Mouse (Mus musculus): ENCODE results near the gene Arhgap8.
"Not testable (repeated sequence)": the region's sequence is repeated elsewhere in the genome, so short reads cannot be mapped to it uniquely, and the experiment has no call there.

Gene Arhgap8

GRCm38 (mm10) chr15:84698189-84698588 lies 21.7 kb upstream of the Arhgap8 start:
- no peak for DNase-seq (ENCODE audit: low read depth, low spot score)

- peak; percentile 56 for DNase-seq (ENCODE audit: low read depth, low spot score)
Observed at GRCm38 (mm10) chr15:84700147-84700794, 19.6 kb upstream of the Arhgap8 start.

- DNase-seq (ENCODE audit: low read depth, low spot score), result peak; percentile 26
Observed at GRCm38 (mm10) chr15:84701947-84702346, 17.9 kb upstream of the Arhgap8 start.

DNA sequence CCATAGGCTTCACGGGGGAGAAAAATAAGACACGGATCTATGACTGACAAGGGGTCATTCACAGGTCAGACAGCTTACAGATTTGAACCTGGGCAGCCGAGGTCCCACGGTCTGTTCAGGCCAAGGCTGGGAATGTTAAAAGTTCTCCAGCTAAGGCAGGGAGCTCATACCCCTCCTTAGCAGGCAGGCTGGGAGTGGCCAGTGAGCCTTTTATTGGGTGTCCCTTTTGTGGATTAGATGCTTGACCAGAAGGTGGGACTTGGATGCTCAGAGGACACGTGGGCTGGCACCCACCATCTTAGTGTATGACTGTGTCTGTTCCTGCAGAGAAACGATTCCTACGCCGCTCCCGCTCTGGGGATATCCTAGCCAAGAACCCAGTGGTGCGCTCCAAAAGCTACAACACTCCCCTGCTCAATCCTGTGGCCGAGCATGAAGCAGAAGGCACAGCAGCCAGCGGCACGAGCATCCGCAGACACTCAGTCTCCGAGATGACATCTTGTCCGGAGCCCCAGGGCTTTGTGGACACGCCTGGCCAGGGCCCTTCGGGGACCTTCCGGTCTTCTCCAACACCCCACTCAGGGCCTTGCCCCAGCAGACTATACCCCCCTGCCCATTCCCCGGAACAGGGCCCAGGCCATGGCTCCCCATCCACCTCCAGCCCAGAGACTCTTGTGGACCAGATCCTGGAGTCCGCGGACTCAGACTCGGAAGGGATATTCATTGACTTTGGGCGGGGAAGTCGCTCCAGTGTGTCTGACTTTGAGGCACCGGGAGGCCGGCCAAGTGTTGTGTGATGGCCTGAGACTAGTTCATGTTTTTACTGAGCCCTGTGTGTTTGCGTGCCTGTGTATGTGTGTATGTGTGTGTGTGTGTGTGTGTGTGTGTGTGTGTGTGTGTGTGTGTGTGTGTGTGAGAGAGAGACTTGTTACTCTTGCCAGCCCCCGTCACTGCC lies 17.2 kb upstream of the Arhgap8 start:
- no peak for DNase-seq (ENCODE audit: low read depth, low spot score)

DNA sequence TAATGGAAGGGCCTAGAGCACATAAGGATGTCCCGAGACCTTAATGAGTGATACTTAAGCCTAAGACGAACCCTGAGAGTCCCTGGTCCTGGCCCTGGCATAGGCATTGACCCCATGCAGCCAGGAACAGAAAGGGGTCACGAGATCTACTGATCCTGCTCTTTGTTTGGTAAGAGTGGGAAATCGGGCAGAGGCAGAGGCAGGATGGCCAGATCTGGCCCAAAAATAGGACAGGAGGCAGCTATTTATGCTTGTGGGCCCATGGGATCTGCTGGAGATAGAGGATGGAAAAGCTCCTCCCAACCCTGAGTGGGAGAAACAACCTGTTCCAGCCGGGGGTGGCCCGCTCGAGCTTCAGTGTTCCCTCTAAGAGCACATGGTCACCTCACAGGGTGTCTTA lies 15.9 kb upstream of the Arhgap8 start:
- no peak for DNase-seq (ENCODE audit: low read depth, low spot score)

DNA sequence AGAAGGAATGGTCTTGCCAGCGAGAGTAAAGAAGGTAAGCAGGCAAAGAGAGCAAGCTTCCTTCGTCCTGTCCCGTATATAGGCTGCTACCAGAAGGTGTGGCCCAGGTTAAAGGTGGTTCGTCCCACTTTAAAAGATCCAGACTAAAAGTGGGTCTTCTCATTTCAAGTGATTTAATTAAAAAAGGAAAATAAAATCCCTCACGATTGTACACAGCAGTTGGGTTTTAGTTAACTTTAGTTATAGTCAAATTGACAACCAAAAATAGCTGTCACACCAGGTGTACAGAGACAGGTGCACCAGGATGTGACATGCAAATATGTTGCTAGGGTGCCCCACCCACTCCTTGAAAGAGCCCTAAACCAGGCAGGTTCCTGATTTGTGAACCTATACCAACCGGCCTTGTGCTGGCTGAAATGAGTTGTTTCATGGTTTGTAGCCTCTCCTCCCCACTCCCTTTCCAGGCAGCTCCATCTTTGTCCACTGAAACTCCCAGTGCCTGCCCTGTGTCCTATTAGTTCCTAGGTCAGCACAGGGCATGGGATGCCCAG lies 14.4 kb upstream of the Arhgap8 start:
- DNase-seq (ENCODE audit: low read depth, low spot score), result no peak

DNA sequence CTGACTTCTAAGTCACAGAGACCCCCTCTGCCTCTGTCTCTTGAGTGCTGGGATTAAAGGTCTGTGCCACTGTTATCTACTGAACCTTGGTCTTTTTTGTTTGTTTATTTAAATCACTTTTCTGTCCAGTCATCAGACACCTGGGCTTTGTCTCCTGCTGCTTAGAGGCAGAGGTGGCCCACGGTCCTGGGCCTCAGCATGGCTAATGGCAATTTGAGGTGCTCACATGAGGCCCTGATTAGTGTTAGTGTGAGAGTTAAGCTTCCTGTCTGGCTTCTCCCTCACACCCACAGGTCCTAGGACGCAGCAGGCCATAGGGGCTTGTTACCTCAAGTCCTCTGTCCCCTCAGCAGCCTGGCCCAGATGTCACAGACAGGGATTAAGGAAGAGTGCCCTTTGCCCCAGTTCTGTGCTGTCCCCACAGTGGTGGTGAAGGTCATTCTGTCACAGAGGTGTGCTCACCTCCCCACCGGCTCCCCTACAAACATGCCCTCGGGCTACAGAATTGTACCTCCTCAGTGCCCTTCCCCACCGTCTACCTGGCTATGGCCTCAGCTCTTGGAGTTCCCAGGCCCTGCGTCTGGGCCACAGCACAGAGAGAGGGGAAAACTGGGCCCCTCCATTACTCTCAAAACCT lies 12.8 kb upstream of the Arhgap8 start:
- DNase-seq (ENCODE audit: low read depth, low spot score), result no peak

- DNase-seq (ENCODE audit: low read depth, low spot score), result no peak
Observed at GRCm38 (mm10) chr15:84712566-84713405, 7.1 kb upstream of the Arhgap8 start.

GRCm38 (mm10) chr15:84714730-84715129 lies 5.1 kb upstream of the Arhgap8 start:
- DNase-seq (ENCODE audit: low read depth, low spot score), result no peak

- no peak for DNase-seq (ENCODE audit: low read depth, low spot score)
Observed at GRCm38 (mm10) chr15:84715132-84715531, 4.7 kb upstream of the Arhgap8 start.

DNA sequence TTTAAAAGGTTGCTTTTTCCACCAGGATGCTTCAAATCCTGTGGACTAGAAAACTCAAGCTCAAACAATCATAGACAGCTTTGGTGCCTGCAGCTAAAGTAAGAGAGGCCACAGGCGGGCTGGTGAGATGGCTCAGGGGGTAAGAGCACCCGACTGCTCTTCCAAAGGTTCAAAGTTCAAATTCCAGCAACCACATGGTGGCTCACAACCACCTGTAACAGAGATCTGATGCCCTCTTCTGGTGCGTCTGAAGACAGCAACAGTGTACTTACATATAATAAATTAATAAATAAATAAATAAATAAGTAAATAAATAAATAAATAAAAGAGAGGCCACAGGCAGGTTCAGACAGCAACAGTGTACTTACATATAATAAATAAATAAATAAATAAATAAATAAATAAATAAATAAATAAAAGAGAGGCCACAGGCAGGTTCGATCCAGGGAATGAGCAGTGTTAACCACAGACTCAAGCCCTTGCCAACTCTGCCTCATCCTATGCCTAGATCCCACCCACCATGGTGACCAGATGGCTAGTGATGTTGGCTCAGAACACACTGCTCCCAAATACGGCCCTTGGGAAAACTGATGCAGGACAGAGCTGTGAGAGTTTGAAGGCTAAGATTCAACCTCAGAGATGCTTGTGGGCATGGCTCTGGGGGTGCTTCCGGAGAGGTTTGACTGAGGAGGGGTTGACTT lies 2.1 kb upstream of the Arhgap8 start:
- not testable (repeated sequence) for DNase-seq (ENCODE audit: low read depth, low spot score)

GRCm38 (mm10) chr15:84718785-84719184 lies 1.1 kb upstream of the Arhgap8 start:
- DNase-seq (ENCODE audit: low read depth, low spot score), result no peak

DNA sequence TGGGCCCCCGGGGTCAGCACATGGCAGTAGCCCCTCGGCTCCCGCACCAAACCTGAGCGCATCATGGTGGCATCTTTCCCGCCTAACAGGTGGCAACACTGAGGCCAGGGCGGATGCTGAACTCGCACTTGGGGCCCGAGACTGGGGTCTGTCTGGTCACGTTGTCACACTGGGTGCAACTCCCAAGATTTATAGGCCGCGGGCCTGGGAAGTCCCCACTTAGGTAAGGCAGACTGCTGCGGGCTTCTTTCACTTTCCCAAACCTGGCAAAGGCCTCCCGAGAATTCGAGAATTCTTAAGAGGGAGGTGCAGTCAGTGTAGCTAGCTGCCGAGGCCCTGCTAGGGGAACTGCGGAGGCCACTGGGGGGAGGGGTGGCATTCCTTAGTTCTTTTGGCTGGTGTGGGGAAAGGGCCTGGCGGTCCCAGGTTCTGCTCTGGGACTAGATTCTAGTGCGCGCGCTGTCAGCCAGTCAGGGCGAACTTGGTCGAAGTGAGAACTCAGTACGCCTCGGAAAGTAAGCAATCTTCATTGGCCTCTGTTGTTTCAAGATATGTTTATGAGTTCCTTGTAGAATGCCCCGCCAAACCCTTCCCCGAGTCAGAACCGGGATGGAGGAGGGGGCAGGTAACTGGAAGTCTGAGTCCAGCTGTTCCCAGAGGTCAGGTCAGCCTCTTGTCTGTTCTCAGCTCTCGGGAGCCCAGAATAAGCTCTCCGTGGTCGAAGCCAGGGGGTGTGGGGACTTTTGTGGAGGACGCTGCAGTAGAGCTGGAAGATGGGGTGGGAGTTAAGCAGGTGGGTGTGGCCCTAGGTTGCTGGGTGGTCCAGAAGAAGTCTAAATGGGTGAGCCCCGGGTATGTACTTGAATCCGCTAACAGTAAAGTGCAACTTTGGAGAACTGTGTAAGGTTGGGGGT lies 696 bp downstream of the Arhgap8 start:
- DNase-seq (ENCODE audit: low read depth, low spot score), result no peak

- not testable (repeated sequence) for DNase-seq (ENCODE audit: low read depth, low spot score)
Observed at GRCm38 (mm10) chr15:84723656-84724055, 3.8 kb downstream of the Arhgap8 start.

DNA sequence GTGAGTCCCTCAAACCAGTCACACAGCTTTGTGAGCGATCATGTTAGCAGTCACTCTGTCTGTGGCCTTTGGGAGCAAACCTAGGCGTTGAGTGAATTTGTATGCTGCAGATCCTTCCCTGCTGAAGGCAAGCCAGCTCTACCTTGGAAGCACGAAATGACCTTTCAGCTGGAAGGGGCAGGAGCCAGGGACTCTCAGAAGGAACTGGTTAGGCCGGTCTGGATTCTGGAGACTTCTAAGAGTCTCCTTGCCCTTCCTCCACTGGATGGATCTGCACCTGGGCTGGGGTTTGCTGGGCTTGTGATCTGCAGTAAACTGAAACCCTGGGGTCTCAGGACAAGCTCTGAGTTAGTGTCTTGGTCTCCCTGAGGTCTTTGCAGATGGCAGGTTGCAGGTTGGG lies 4.3 kb downstream of the Arhgap8 start:
- DNase-seq (ENCODE audit: low read depth, low spot score), result no peak

DNA sequence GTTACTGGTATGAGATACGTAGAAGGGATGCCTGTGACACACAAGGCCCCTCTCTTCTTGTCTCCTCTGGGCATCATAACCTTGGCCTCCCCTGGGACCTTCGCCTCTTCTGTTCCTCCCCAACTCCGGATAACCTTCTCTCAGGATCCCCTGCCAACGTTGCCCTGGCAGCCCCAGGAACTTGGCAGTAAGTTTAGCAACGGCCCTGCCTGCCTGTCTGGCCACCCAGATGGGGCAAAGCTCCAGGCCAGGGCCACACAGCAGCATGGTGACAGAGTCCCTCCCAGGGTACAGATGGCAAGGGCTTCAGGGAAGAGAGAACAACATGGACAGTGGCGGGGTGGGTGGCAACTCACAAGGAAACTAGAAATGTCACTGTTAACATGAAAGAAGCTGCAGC lies 9.8 kb downstream of the Arhgap8 start:
- no peak for DNase-seq (ENCODE audit: low read depth, low spot score)

- DNase-seq (ENCODE audit: low read depth, low spot score), result no peak
Observed at GRCm38 (mm10) chr15:84730893-84731292, 11.0 kb downstream of the Arhgap8 start.

- no peak for DNase-seq (ENCODE audit: low read depth, low spot score)
Observed at GRCm38 (mm10) chr15:84731676-84732424, 12.0 kb downstream of the Arhgap8 start.

DNA sequence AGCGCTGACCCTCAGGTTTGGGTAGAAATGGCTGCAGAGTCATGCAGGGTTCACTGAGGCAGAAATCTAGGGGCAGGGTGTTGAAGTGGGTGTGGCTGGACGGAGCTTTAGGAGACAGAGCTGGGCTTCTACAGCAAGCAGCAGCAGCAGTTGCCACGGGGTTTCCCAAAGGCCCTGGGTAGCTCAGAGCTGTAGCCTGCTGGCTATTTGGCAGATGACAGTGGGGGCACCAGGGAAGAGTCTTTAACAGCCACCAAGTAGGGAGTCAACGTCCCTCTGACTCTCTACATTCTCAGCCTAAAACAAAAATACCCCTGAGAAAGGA lies 12.5 kb downstream of the Arhgap8 start:
- DNase-seq (ENCODE audit: low read depth, low spot score), result no peak

All from CD4-positive, CD25-positive, alpha-beta regulatory T cell, adult 2 months (primary cell).